Mouse (Mus musculus) adrenal gland, postnatal 10 days (tissue): ENCODE data around the gene Gskip. TPM values are rescaled to one million over a fixed set of nuclear protein-coding genes. Genes with fewer than 3 reads are reported as not detected.

Experiments used
- DNase-seq: peaks from one replicate; pipeline ENCODE4 v3.0.0; 2021; ENCODE audit warnings: mixed read lengths
- total RNA-seq, 2 experiments: library from RNA; stranded (reverse); gene quantifications; 2 replicates each; pipeline ENCODE4 v1.2.3; 2021

Gene Gskip
- total RNA-seq, 2 experiments from 2014 or later = 17.2 to 17.9 TPM

GRCm38 (mm10) chr12:105721452-105722132 lies 37.0 kb downstream of the Gskip start:
- DNase-seq = no peak

- DNase-seq = peak; percentile 8
Measured at GRCm38 (mm10) chr12:105722657-105723056, 38.0 kb downstream of the Gskip start.

GRCm38 (mm10) chr12:105724616-105725015 lies 40.0 kb downstream of the Gskip start:
- DNase-seq = no peak

- DNase-seq = no peak
Measured at GRCm38 (mm10) chr12:105725736-105726135, 41.1 kb downstream of the Gskip start.

- DNase-seq = no peak
Measured at GRCm38 (mm10) chr12:105727268-105727667, 42.6 kb downstream of the Gskip start.

- peak; percentile 50 for DNase-seq
Measured at GRCm38 (mm10) chr12:105727964-105728363, 43.3 kb downstream of the Gskip start.

- DNase-seq = no peak
Measured at GRCm38 (mm10) chr12:105730851-105731460, 46.3 kb downstream of the Gskip start.

- no peak for DNase-seq
Measured at GRCm38 (mm10) chr12:105733370-105734159, 48.9 kb downstream of the Gskip start.

- DNase-seq = no peak
Measured at GRCm38 (mm10) chr12:105735226-105735888, 50.7 kb downstream of the Gskip start.

- no peak for DNase-seq
Measured at GRCm38 (mm10) chr12:105735889-105736251, 51.2 kb downstream of the Gskip start.

GRCm38 (mm10) chr12:105738316-105739096 lies 53.9 kb downstream of the Gskip start:
- no peak for DNase-seq

GRCm38 (mm10) chr12:105739656-105740055 lies 55.0 kb downstream of the Gskip start:
- no peak for DNase-seq

GRCm38 (mm10) chr12:105748114-105748513 lies 63.5 kb downstream of the Gskip start:
- no peak for DNase-seq

Other genes starting within 250 kb of the Gskip start
- gene D430019H16Rik, start 231.0 kb upstream of the Gskip start, total RNA-seq = 1 to 10 TPM; 6.0 to 8.0 TPM
- gene Bdkrb2, start 121.6 kb upstream of the Gskip start, total RNA-seq = 10 to 100 TPM in 1 of 2 experiments, 1 to 10 TPM in 1; 7.4 to 11.6 TPM
- gene Bdkrb1, start 81.7 kb upstream of the Gskip start, total RNA-seq = not detected
- gene Atg2b, start 382 bp downstream of the Gskip start, total RNA-seq = 10 to 100 TPM; 24.2 to 28.3 TPM
- gene Ak7, start 21.1 kb downstream of the Gskip start, total RNA-seq = under 1 TPM; 0.12 to 0.18 TPM
- 100 to 1,000 TPM; 165 to 177 TPM for gene Papola, start 99.9 kb downstream of the Gskip start, total RNA-seq